Mouse (Mus musculus) cerebellum, adult 9-10 months (tissue): ENCODE results near the gene Fam53b.

Experiments used
- DNase-seq: peaks from one replicate; pipeline ENCODE4 v3.0.0; 2022

The Fam53b gene

GRCm38 (mm10) chr7:132733521-132733920 lies 80.2 kb downstream of the Fam53b start:
- DNase-seq = no peak

- no peak for DNase-seq
Observed at GRCm38 (mm10) chr7:132732136-132732789, 81.4 kb downstream of the Fam53b start.

- DNase-seq = no peak
Observed at GRCm38 (mm10) chr7:132731558-132731957, 82.1 kb downstream of the Fam53b start.

GRCm38 (mm10) chr7:132730510-132730909 lies 83.2 kb downstream of the Fam53b start:
- no peak for DNase-seq

- no peak for DNase-seq
Observed at GRCm38 (mm10) chr7:132729093-132729831, 84.4 kb downstream of the Fam53b start.

- no peak for DNase-seq
Observed at GRCm38 (mm10) chr7:132726106-132726861, 87.4 kb downstream of the Fam53b start.

GRCm38 (mm10) chr7:132724501-132725062 lies 89.1 kb downstream of the Fam53b start:
- DNase-seq = no peak

- DNase-seq = peak; percentile 98
Observed at GRCm38 (mm10) chr7:132723906-132724305, 89.8 kb downstream of the Fam53b start.

GRCm38 (mm10) chr7:132722401-132723370 lies 91.0 kb downstream of the Fam53b start:
- peak; percentile 74 for DNase-seq

- DNase-seq = peak; percentile 84
Observed at GRCm38 (mm10) chr7:132720562-132720961, 93.1 kb downstream of the Fam53b start.

- no peak for DNase-seq
Observed at GRCm38 (mm10) chr7:132719570-132719969, 94.1 kb downstream of the Fam53b start.

GRCm38 (mm10) chr7:132715259-132715658 lies 98.4 kb downstream of the Fam53b start:
- DNase-seq = peak; percentile 40

- peak; percentile 81 for DNase-seq
Observed at GRCm38 (mm10) chr7:132714236-132714923, 99.3 kb downstream of the Fam53b start.

- peak; percentile 47 for DNase-seq
Observed at GRCm38 (mm10) chr7:132713483-132714126, 100.1 kb downstream of the Fam53b start.

GRCm38 (mm10) chr7:132712956-132713355 lies 100.7 kb downstream of the Fam53b start:
- no peak for DNase-seq

GRCm38 (mm10) chr7:132712044-132712708 lies 101.5 kb downstream of the Fam53b start:
- no peak for DNase-seq

- DNase-seq = no peak
Observed at GRCm38 (mm10) chr7:132711579-132711978, 102.1 kb downstream of the Fam53b start.

- DNase-seq = no peak
Observed at GRCm38 (mm10) chr7:132705130-132705529, 108.6 kb downstream of the Fam53b start.

GRCm38 (mm10) chr7:132704310-132704875 lies 109.3 kb downstream of the Fam53b start:
- DNase-seq = no peak
